Mouse (Mus musculus) brain, adult 2 months (tissue): ENCODE data around the gene Tmem52.
"Not testable (repeated sequence)": the region's sequence is repeated elsewhere in the genome, so short reads cannot be mapped to it uniquely, and the experiment has no call there.

Source experiments
- DNase-seq: peaks from one replicate; pipeline ENCODE4 v3.0.0; 2011; ENCODE audit warnings: low read depth, low spot score

Gene Tmem52

GRCm38 (mm10) chr4:155468952-155469351 lies at the start of gene Tmem52:
Tmem52 (plus strand) TSS chr4:155469114.
- no peak for DNase-seq

GRCm38 (mm10) chr4:155420137-155420536 lies 48.8 kb upstream of the Tmem52 start:
- peak; percentile 91 for DNase-seq

GRCm38 (mm10) chr4:155421412-155422370 lies 47.2 kb upstream of the Tmem52 start:
- DNase-seq = not testable (repeated sequence)

GRCm38 (mm10) chr4:155423988-155424387 lies 44.9 kb upstream of the Tmem52 start:
- DNase-seq = peak; percentile 62

GRCm38 (mm10) chr4:155426272-155426671 lies 42.6 kb upstream of the Tmem52 start:
- DNase-seq = no peak

GRCm38 (mm10) chr4:155428442-155428841 lies 40.5 kb upstream of the Tmem52 start:
- DNase-seq = no peak

GRCm38 (mm10) chr4:155429202-155429601 lies 39.7 kb upstream of the Tmem52 start:
- DNase-seq = no peak

GRCm38 (mm10) chr4:155432358-155432757 lies 36.6 kb upstream of the Tmem52 start:
- DNase-seq = peak; percentile 71

GRCm38 (mm10) chr4:155433993-155434392 lies 34.9 kb upstream of the Tmem52 start:
- no peak for DNase-seq

- no peak for DNase-seq
These were observed 26.1 kb upstream of the Tmem52 start for GRCm38 (mm10) chr4:155442808-155443207.

- DNase-seq = no peak
These were observed 17.3 kb upstream of the Tmem52 start for GRCm38 (mm10) chr4:155451597-155451996.

GRCm38 (mm10) chr4:155458575-155458974 lies 10.3 kb upstream of the Tmem52 start:
- DNase-seq = no peak

- DNase-seq = no peak
These were observed 5.9 kb upstream of the Tmem52 start for GRCm38 (mm10) chr4:155463050-155463449.

GRCm38 (mm10) chr4:155463611-155464010 lies 5.3 kb upstream of the Tmem52 start:
- DNase-seq = no peak

- no peak for DNase-seq
These were observed 4.9 kb upstream of the Tmem52 start for GRCm38 (mm10) chr4:155464061-155464460.

GRCm38 (mm10) chr4:155465607-155466006 lies 3.3 kb upstream of the Tmem52 start:
- no peak for DNase-seq

- no peak for DNase-seq
These were observed 2.8 kb upstream of the Tmem52 start for GRCm38 (mm10) chr4:155466080-155466479.

GRCm38 (mm10) chr4:155467237-155468010 lies 1.5 kb upstream of the Tmem52 start:
- no peak for DNase-seq

GRCm38 (mm10) chr4:155469590-155470262 lies 812 bp downstream of the Tmem52 start:
- no peak for DNase-seq

GRCm38 (mm10) chr4:155470263-155470953 lies 1.5 kb downstream of the Tmem52 start:
- no peak for DNase-seq

GRCm38 (mm10) chr4:155470997-155471396 lies 2.1 kb downstream of the Tmem52 start:
- no peak for DNase-seq
